Mouse (Mus musculus): ENCODE measurements around the gene Zscan21. TPM values are rescaled to one million over a fixed set of nuclear protein-coding genes. Genes with fewer than 3 reads are reported as not detected.

Gene Zscan21
- 29.1 TPM for polyA plus RNA-seq (2017; shearing (Covaris generic))

GRCm38 (mm10) chr5:138116255-138117198 lies at the start of gene Zscan21:
Gene Zscan21 (plus strand): TSS chr5:138116903.

DNA sequence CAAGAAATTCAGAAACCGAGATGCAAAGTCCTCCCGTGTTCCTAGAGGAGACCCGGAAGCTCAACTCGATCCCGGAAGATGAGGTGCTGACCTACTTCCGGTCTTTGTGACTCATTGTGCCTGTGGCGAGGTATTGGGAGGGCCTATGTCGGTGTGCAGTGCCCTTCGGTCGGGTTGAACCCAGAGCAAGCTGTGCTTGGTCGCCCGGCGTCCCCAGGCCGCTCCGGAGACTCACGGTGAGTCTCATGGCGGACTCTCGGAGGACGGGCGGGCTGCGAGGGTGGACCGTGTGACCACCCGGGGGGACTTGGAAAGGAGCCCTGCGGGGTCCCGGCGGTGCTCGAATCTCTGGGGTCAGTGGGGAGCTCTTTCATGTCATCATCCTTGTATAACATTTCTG lies 31.7 kb upstream of the Zscan21 start, which contains the start of gene Zkscan1:
Gene Zkscan1, plus strand, starts transcription at position 89 of the 400 bp plus-strand sequence.

GRCm38 (mm10) chr5:138155443-138155976 lies 38.8 kb downstream of the Zscan21 start, which contains the start of gene Zfp113:
Gene Zfp113 (minus strand): TSS chr5:138155744.

DNA sequence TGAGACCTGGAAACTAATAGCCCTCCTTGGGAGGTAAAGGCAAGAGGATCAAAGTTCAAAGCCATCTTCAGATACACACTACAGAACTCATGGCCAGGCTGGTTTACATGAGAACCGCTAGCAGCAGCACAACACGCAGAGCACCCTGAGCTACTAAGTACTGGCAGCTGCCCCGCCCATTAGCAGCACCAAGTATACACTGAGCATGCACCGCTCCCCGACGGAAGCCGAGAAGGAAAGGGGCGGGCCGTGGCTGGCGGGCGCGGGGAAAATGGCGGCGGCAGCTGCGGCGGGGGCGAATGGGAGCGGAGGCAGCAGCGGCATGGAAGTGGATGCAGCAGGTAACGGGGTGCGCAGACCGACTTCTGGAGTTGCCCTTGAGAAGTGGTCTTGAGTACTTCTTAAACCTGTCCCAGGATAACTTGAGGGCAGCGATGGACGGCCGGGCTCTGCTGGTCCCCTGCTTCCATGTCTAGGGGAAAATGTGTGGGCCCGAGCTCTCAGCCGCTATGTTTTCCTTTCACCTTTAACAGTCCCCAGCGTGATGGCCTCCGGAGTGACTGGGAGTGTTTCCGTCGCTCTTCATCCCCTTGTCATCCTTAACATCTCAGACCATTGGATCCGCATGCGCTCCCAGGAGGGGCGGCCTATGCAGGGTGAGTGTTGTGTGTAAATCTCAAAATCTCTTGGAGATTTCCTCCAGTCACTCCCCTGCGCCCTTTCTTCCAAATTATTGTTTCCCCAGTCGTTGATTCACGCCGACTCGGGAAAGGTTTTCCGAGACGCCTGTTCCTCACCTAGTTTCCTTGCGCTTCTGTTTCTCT lies 44.4 kb downstream of the Zscan21 start, which contains the start of gene Cops6:
Gene Cops6, plus strand, starts transcription at position 230 of the 824 bp plus-strand sequence.

GRCm38 (mm10) chr5:138171695-138172491 lies 55.2 kb downstream of the Zscan21 start, which contains the start of the genes Ap4m1 and Mcm7:
Gene Ap4m1 (plus strand): TSS chr5:138172002.
Gene Mcm7 (minus strand): TSS chr5:138172422.

Other genes with a start within 250 kb of the Zscan21 start
- not detected for gene Pilrb2, start 245.1 kb upstream of the Zscan21 start, polyA plus RNA-seq (2017; shearing (Covaris generic))
- not detected for gene Cyp3a13, start 195.3 kb upstream of the Zscan21 start, polyA plus RNA-seq (2017; shearing (Covaris generic))
- not detected for gene Gjc3, start 153.8 kb upstream of the Zscan21 start, polyA plus RNA-seq (2017; shearing (Covaris generic))
- gene Azgp1, start 135.4 kb upstream of the Zscan21 start, polyA plus RNA-seq (2017; shearing (Covaris generic)): not detected
- gene Smok3a, start 95.6 kb upstream of the Zscan21 start, polyA plus RNA-seq (2017; shearing (Covaris generic)): not detected
- not detected for gene Smok3b, start 95.5 kb upstream of the Zscan21 start, polyA plus RNA-seq (2017; shearing (Covaris generic))
- not detected for gene Smok3c, start 63.7 kb upstream of the Zscan21 start, polyA plus RNA-seq (2017; shearing (Covaris generic))
- 16.7 TPM for gene Zkscan1, start 31.8 kb upstream of the Zscan21 start, polyA plus RNA-seq (2017; shearing (Covaris generic))
- gene Zfp113, start 38.8 kb downstream of the Zscan21 start, polyA plus RNA-seq (2017; shearing (Covaris generic)): 7.7 TPM
- gene Cops6, start 44.2 kb downstream of the Zscan21 start, polyA plus RNA-seq (2017; shearing (Covaris generic)): 129 TPM
- 11.9 TPM for gene Ap4m1, start 55.1 kb downstream of the Zscan21 start, polyA plus RNA-seq (2017; shearing (Covaris generic))
- gene Mcm7, start 55.5 kb downstream of the Zscan21 start, polyA plus RNA-seq (2017; shearing (Covaris generic)): 108 TPM
- 33.2 TPM for gene Taf6, start 70.5 kb downstream of the Zscan21 start, polyA plus RNA-seq (2017; shearing (Covaris generic))
- gene Cnpy4, start 70.6 kb downstream of the Zscan21 start, polyA plus RNA-seq (2017; shearing (Covaris generic)): 14.6 TPM
- not detected for gene Mblac1, start 77.4 kb downstream of the Zscan21 start, polyA plus RNA-seq (2017; shearing (Covaris generic))
- not detected for gene Nxpe5, start 109.0 kb downstream of the Zscan21 start, polyA plus RNA-seq (2017; shearing (Covaris generic))
- 24.9 TPM for gene Lamtor4, start 138.6 kb downstream of the Zscan21 start, polyA plus RNA-seq (2017; shearing (Covaris generic))
- gene BC037034, start 147.1 kb downstream of the Zscan21 start, polyA plus RNA-seq (2017; shearing (Covaris generic)): 20.3 TPM
- gene Gal3st4, start 155.9 kb downstream of the Zscan21 start, polyA plus RNA-seq (2017; shearing (Covaris generic)): 0.22 TPM
- gene Gm43720, start 163.1 kb downstream of the Zscan21 start, polyA plus RNA-seq (2017; shearing (Covaris generic)): not detected
- gene Gpc2, start 163.1 kb downstream of the Zscan21 start, polyA plus RNA-seq (2017; shearing (Covaris generic)): 1.9 TPM
- 0.27 TPM for gene Stag3, start 163.3 kb downstream of the Zscan21 start, polyA plus RNA-seq (2017; shearing (Covaris generic))
- gene Pvrig, start 225.1 kb downstream of the Zscan21 start, polyA plus RNA-seq (2017; shearing (Covaris generic)): not detected

Data from naive thymus-derived CD4-positive, alpha-beta T cell, adult 5 months (primary cell).